Mouse (Mus musculus): ENCODE data around the gene Kmt2b. TPM values are rescaled to one million over a fixed set of nuclear protein-coding genes. Genes with fewer than 3 reads are reported as not detected.

Kmt2b gene
- polyA plus RNA-seq, 1 experiment from 2014 or later: 3.8 TPM

- ATAC-seq (ENCODE audit: low read depth): no peak
- Histone ChIP-seq H3K4me3 (replicated peaks) (peak overlapping the region; percentile 71), H3K9ac (peak overlapping the region; percentile 91), H3K36me3 (peaks cover 43% of the 10 kb centered on the region), H3K27ac (peak overlapping the region; percentile 95), H3K27me3 (no peaks in the 10 kb centered on the region), H3K9me3 (replicated peaks) (no peaks in the 10 kb centered on the region), H3K4me1 (replicated peaks) (peaks cover 38% of the 10 kb centered on the region), H3K4me2 (peak overlapping the region; percentile 92)
- peak; percentile 18 for DNase-seq
- WGBS (ENCODE audit: insufficient replicate concordance): 7% methylated on average over 23 of the region's 23 CpGs
These were observed 35.4 kb downstream of the Kmt2b start for GRCm38 (mm10) chr7:30553021-30553589.

GRCm38 (mm10) chr7:30552102-30553020 lies 36.2 kb downstream of the Kmt2b start, which contains the start of the genes Hspb6 and Proser3:
Gene Hspb6 (plus strand): TSS chr7:30552178.
Gene Proser3 (minus strand): TSS chr7:30552299.
- peak within 1 kb of the TSS; percentile 92 for H3K4me2 ChIP-seq
- DNase-seq: peak; percentile 95
- H3K9me3 ChIP-seq (replicated peaks): no peaks in the 10 kb centered on the region
- under 1% methylated on average over 44 of the region's 44 CpGs for WGBS (ENCODE audit: insufficient replicate concordance)
- peak within 1 kb of the TSS; percentile 71 for H3K4me3 ChIP-seq (replicated peaks)
- H3K9ac ChIP-seq: peak within 1 kb of the TSS; percentile 91
- H3K4me1 ChIP-seq (replicated peaks): peaks cover 31% of the 10 kb centered on the region
- H3K36me3 ChIP-seq: peaks cover 41% of the 10 kb centered on the region
- H3K27ac ChIP-seq: peak within 1 kb of the TSS; percentile 95
- H3K27me3 ChIP-seq: no peaks in the 10 kb centered on the region
- ATAC-seq (ENCODE audit: low read depth): peak; percentile 90

- H3K36me3 ChIP-seq: peaks cover 36% of the 10 kb centered on the region
- DNase-seq: no peak
- under 1% methylated on average over 10 of the region's 10 CpGs for WGBS (ENCODE audit: insufficient replicate concordance)
- H3K9me3 ChIP-seq (replicated peaks): no peaks in the 10 kb centered on the region
- peak overlapping the region; percentile 92 for H3K27ac ChIP-seq
- peak overlapping the region; percentile 92 for H3K4me2 ChIP-seq
- H3K4me1 ChIP-seq (replicated peaks): peaks cover 31% of the 10 kb centered on the region
- peak overlapping the region; percentile 78 for H3K9ac ChIP-seq
- H3K27me3 ChIP-seq: no peaks in the 10 kb centered on the region
- peak overlapping the region; percentile 71 for H3K4me3 ChIP-seq (replicated peaks)
- ATAC-seq (ENCODE audit: low read depth): peak; percentile 42
These were observed 37.0 kb downstream of the Kmt2b start for GRCm38 (mm10) chr7:30551445-30552101.

- H3K36me3 ChIP-seq: peaks cover 35% of the 10 kb centered on the region
- no peaks in the 10 kb centered on the region for H3K27me3 ChIP-seq
- H3K9me3 ChIP-seq (replicated peaks): no peaks in the 10 kb centered on the region
- ATAC-seq (ENCODE audit: low read depth) (no peak), DNase-seq (no peak)
- no peak overlapping the region for H3K9ac ChIP-seq
- no peak overlapping the region for H3K4me3 ChIP-seq (replicated peaks)
- WGBS (ENCODE audit: insufficient replicate concordance): 88% methylated on average over 1 of the region's 1 CpGs
- H3K4me2 ChIP-seq: no peak overlapping the region
- peaks cover 31% of the 10 kb centered on the region for H3K4me1 ChIP-seq (replicated peaks)
- H3K27ac ChIP-seq: no peak overlapping the region
These were observed 37.9 kb downstream of the Kmt2b start for GRCm38 (mm10) chr7:30550603-30551002.

GRCm38 (mm10) chr7:30549880-30550279 lies 38.6 kb downstream of the Kmt2b start:
- 66% methylated on average over 2 of the region's 2 CpGs for WGBS (ENCODE audit: insufficient replicate concordance)

GRCm38 (mm10) chr7:30544327-30544726 lies 44.2 kb downstream of the Kmt2b start:
- H3K9ac ChIP-seq: no peak overlapping the region
- WGBS (ENCODE audit: insufficient replicate concordance): 46% methylated on average over 2 of the region's 2 CpGs

More at GRCm38 (mm10) chr7:30549880-30550279, 38.6 kb downstream of the Kmt2b start:
- peaks cover 30% of the 10 kb centered on the region for H3K36me3 ChIP-seq
- no peaks in the 10 kb centered on the region for H3K9me3 ChIP-seq (replicated peaks)
- DNase-seq (no peak), ATAC-seq (ENCODE audit: low read depth) (no peak)
- no peak overlapping the region for H3K9ac ChIP-seq
- H3K4me2 ChIP-seq: no peak overlapping the region
- H3K4me1 ChIP-seq (replicated peaks): peaks cover 31% of the 10 kb centered on the region
- no peak overlapping the region for H3K4me3 ChIP-seq (replicated peaks)
- no peak overlapping the region for H3K27ac ChIP-seq
- H3K27me3 ChIP-seq: no peaks in the 10 kb centered on the region

GRCm38 (mm10) chr7:30540572-30540971 lies 48.0 kb downstream of the Kmt2b start:
- WGBS (ENCODE audit: insufficient replicate concordance): 79% methylated on average over 7 of the region's 7 CpGs
- H3K36me3 ChIP-seq: peaks cover 28% of the 10 kb centered on the region
- H3K4me1 ChIP-seq (replicated peaks): peaks cover 16% of the 10 kb centered on the region
- no peak overlapping the region for H3K9ac ChIP-seq
- H3K27ac ChIP-seq: no peak overlapping the region
- DNase-seq: no peak
- no peak for ATAC-seq (ENCODE audit: low read depth)
- no peak overlapping the region for H3K4me2 ChIP-seq
- no peaks in the 10 kb centered on the region for H3K27me3 ChIP-seq
- no peak overlapping the region for H3K4me3 ChIP-seq (replicated peaks)
- H3K9me3 ChIP-seq (replicated peaks): no peaks in the 10 kb centered on the region

More at GRCm38 (mm10) chr7:30544327-30544726, 44.2 kb downstream of the Kmt2b start:
- H3K4me1 ChIP-seq (replicated peaks): peaks cover 9% of the 10 kb centered on the region
- H3K36me3 ChIP-seq: peaks cover 45% of the 10 kb centered on the region
- H3K27me3 ChIP-seq: no peaks in the 10 kb centered on the region
- no peak overlapping the region for H3K4me2 ChIP-seq
- no peak overlapping the region for H3K27ac ChIP-seq
- ATAC-seq (ENCODE audit: low read depth) (peak; percentile 39; the same call in 1 of the 2 replicates), DNase-seq (no peak)
- H3K4me3 ChIP-seq (replicated peaks): no peak overlapping the region
- H3K9me3 ChIP-seq (replicated peaks): no peaks in the 10 kb centered on the region

GRCm38 (mm10) chr7:30534633-30535577 lies 53.6 kb downstream of the Kmt2b start, which contains the start of gene Arhgap33:
Gene Arhgap33 (minus strand): TSS chr7:30535060.
- whole genome bisulfite sequencing (ENCODE audit: insufficient replicate concordance): under 1% methylated on average over 63 of the region's 84 CpGs
- Histone ChIP-seq H3K27ac (peak within 1 kb of the TSS; percentile 71), H3K9me3 (replicated peaks) (no peaks in the 10 kb centered on the region), H3K4me3 (replicated peaks) (peak within 1 kb of the TSS; percentile 80), H3K36me3 (peaks cover 30% of the 10 kb centered on the region), H3K9ac (peak within 1 kb of the TSS; percentile 81), H3K4me1 (replicated peaks) (peaks cover 45% of the 10 kb centered on the region), H3K27me3 (no peaks in the 10 kb centered on the region), H3K4me2 (peak within 1 kb of the TSS; percentile 95)
- DNase-seq (peak; percentile 95), ATAC-seq (ENCODE audit: low read depth) (peak; percentile 92)

- peak overlapping the region; percentile 95 for H3K4me2 ChIP-seq
- ATAC-seq (ENCODE audit: low read depth) (no peak), DNase-seq (no peak)
- peak overlapping the region; percentile 81 for H3K9ac ChIP-seq
- H3K9me3 ChIP-seq (replicated peaks): no peaks in the 10 kb centered on the region
- WGBS (ENCODE audit: insufficient replicate concordance): 17% methylated on average over 26 of the region's 26 CpGs
- peaks cover 33% of the 10 kb centered on the region for H3K36me3 ChIP-seq
- peaks cover 45% of the 10 kb centered on the region for H3K4me1 ChIP-seq (replicated peaks)
- H3K27ac ChIP-seq: peak overlapping the region; percentile 71; the same call in 1 of the 2 replicates
- no peaks in the 10 kb centered on the region for H3K27me3 ChIP-seq
- peak overlapping the region; percentile 80 for H3K4me3 ChIP-seq (replicated peaks)
These were observed 54.4 kb downstream of the Kmt2b start for GRCm38 (mm10) chr7:30533941-30534632.

- Histone ChIP-seq H3K9me3 (replicated peaks) (no peaks in the 10 kb centered on the region), H3K27ac (no peak overlapping the region), H3K9ac (no peak overlapping the region), H3K4me3 (replicated peaks) (no peak overlapping the region), H3K36me3 (peaks cover 45% of the 10 kb centered on the region), H3K4me1 (replicated peaks) (peaks cover 45% of the 10 kb centered on the region), H3K27me3 (no peaks in the 10 kb centered on the region), H3K4me2 (no peak overlapping the region)
- WGBS (ENCODE audit: insufficient replicate concordance): 73% methylated on average over 8 of the region's 8 CpGs
- ATAC-seq (ENCODE audit: low read depth): no peak
- no peak for DNase-seq
These were observed 55.6 kb downstream of the Kmt2b start for GRCm38 (mm10) chr7:30532931-30533330.
